Mouse (Mus musculus) cortical plate, adult 2 months (tissue): ENCODE measurements around the gene Pi16.

Experiments used
- CTCF ChIP-seq: fragments of 200-500 bp; IDR thresholded peaks from 2 replicates; pipeline ENCODE4 v1.5.1; 2011; ENCODE audit warnings: mild to moderate bottlenecking, control low read depth, low read length; ENCODE audit not compliant: insufficient read depth; ENCODE audit errors: extremely low read depth
- POLR2A ChIP-seq: fragments of 200-500 bp; IDR thresholded peaks from 2 replicates; pipeline ENCODE4 v1.6.1; 2011; ENCODE audit warnings: mild to moderate bottlenecking, low read length, control low read depth; ENCODE audit not compliant: insufficient read depth; ENCODE audit errors: extremely low read depth

DNA sequence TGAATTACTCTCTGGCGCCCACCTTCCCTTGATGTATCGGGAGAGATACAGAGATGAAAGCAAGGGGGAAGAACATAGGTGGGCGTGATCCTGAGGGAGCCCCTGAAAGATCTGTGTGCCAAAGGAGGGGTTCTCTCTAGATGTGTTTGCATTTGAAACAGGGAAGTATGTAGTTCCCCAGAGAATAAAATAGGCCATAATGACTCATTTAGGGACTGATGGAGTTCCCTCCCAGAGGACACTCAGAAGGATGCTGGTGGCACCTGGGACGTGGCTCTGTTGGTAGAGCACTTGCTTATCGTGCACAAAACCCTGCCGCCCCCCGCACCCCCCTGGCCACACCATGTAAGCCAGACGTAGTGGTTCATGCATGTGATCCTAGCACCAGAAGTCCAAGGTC lies 45.6 kb downstream of the Pi16 start:
- TF ChIP-seq CTCF (no peak), POLR2A (no peak)
